Mouse (Mus musculus) mesoderm, embryonic 11.5 days (tissue): ENCODE measurements around the gene Pklr.
A peak's percentile ranks its signal among the peaks of the same experiment; 100 is the strongest.

Source experiments
- DNase-seq: peaks from one replicate; pipeline ENCODE4 v3.0.0-alpha.2; 2012; ENCODE audit warnings: low read depth, low spot score

Gene Pklr

DNA sequence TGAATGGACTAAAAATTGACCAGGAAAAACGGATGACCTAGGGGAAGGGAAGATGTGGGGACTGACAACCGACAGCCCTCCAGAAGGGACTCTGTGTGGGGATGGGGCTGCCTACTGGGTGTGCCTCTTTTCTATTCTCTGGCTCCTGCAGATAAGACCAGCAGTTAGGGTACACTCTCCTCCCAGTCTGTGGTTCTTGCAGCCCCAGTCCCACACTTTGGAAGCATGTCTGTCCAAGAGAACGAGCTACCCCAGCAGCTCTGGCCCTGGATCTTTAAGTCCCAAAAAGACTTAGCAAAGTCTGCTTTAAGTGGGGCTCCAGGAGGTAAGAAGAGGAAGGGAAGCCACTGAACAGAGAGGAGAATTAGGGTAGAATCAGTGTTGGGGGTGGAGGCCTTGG lies at the start of gene Pklr:
Gene Pklr, plus strand, starts transcription at position 185 of the 400 bp plus-strand sequence.
- DNase-seq, result no peak

DNA sequence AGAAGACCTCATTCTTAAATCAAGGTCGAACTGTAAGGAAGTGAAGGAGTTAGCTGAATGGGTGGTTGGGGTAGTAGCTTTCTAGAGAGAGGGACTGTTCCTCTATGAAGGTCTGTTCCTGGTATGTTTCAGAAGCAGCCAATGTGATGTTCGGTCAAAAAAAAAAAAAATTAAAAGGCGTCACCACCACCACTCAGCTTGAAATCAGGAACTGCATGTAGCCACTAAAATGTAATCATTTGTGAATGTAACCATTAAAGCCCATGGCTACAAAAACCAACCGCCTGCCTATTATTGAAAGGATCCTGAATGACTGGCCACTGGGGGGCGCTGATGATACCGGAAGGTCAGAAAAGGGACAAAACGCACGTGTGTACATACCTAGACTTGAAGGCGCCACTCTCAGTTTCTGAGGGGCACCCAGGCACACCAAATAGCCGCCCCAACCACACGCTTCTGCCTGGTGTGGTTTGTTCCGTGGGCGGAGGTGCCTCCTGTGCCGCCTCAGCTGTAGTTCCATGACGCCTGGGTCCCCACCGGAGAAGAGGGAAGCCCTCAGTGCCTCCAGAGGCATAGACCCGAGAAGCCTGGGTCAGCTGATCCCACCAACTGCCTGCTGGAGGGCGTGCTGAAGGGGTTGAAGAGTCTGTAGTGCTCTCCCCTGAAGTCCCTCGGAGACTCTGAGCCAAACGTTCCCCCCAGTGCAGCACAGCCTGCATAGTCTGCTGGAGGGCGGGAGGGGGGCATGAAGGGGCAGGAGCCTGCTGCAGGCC lies 48.4 kb upstream of the Pklr start:
- peak; percentile 82 for DNase-seq

DNA sequence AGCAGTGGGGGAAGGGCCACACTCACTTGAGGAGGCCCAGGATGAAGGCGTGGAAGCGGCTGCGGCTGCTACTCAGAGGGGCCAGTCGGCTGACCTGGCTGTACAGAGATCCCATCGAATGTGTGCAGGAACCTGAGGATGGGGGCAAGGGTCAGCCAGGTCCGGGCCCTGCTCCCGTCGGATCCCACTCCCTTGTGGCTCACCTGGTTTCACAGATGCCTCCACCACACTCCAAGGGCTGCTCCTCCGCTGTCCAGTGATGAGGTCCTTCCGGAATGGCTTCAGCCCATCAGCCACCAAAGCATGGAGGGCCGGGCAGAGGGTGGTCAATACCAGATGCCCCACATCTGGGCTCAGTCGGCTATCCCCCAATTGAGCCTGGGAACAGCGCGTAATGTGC lies 47.0 kb upstream of the Pklr start:
- DNase-seq, result no peak

DNA sequence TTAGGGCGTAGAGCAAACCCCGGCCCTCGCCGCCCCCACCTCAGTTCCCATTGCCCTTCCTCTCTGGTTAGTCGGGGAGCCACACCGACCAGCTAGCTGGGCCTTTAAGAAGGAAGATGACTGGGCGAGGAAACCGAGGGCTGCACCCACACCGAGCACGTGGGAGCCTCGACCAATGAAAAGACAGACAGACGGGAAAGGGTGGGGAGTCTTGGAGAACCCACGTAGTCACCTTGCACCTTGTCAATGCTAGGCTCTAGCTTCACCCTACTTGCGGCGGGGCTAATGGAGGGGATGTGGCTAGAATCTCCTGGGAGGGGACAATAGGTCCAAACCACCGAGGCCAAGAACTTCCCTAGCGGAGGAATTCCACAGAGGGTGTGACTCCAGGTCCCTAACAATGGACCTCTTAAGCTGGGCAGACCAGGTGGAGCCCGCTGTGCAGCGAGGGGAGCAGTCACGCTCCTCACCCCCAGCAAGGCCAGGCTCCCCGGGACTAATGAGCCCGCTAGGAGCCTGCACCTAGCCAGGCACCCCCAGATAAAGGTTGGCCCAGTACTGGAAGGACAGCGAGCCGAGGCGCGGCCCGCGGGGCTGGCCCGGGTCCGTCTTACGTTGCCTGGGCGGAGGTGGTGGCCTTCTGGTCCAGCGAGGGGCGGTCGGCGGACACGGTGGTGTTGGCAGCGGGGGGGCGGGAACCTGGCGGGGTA lies 45.9 kb upstream of the Pklr start:
- DNase-seq, result peak; percentile 83

DNA sequence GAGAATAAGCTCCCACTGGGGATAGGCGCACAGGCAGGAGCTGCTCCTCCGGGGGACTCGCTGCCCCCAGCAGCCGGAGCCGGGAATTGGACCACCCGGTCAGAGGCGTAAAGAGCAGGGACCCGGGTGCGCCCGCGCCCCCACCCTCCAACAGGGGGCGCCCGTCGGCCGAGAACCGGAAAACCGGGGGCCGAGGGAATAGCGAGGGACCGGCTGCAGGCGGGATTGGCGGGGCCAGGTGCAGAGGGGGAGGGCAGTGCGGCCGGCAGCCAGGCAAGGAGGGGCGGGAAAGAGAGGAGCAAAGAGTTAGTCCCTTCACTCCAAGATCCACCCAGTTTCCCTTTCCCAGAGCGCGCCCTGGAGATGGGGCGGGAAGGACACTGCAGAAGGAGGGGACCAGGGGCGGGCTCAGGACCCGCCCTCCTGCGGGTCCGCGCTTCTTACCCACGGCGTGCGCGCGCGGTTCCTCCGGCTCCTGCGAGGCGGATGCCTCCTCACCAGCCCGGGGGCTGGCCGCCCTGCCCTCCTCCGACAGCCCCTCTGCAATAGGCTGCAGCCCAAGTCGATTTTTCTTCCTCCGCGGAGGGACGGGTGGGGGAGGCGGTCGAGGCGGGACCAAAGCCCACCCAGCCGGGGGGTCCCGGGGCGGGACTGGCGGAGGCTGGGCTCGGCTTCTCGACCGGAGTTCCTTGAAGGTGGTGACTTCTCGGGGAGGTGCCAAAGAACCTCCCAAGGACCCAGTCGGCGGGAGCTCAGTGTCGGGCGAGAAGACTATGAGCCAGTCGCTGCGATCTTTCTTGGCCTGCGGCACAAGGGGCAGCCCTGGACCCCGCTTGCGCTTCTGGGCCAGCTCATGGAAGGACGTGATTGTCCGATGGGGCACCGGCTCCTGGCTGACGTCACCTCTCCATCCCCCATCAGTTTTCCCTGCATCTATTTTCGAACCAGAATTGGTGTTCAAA lies 45.0 kb upstream of the Pklr start:
- DNase-seq, result peak; percentile 84

DNA sequence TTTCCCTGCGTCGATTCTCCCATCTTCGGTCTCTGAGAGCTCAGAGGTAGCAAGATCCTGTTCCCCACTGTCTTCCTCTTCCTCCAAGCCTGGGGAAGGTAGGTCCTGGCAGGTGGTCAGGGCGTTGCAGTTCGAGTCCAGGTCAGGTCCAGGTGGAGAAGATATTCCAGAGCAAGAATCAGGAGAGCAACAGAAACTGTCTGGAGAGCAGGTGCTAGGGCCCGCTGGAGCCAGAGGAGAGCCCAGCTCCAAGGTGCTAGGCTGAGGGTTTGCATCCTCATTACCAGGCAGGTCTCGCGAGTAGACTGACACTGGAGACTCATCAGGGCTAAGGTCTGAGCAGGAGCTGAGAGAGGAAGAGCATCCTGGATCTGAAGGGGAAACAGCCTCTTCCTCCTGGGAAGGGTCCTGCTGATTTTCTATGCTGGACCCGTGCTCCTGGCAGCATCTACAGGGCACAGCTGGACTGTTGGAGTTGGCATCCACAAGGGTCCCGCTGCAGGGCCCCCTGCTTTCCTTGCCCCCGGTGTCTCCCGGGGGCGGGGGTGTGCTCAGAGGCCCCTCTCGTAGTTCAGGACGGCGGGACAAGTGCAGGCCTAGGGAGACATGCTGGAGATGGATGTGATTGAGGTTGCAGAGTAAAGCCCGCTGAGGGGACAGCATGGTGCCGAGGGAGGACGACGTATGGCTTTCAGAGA lies 44.0 kb upstream of the Pklr start:
- no peak for DNase-seq

DNA sequence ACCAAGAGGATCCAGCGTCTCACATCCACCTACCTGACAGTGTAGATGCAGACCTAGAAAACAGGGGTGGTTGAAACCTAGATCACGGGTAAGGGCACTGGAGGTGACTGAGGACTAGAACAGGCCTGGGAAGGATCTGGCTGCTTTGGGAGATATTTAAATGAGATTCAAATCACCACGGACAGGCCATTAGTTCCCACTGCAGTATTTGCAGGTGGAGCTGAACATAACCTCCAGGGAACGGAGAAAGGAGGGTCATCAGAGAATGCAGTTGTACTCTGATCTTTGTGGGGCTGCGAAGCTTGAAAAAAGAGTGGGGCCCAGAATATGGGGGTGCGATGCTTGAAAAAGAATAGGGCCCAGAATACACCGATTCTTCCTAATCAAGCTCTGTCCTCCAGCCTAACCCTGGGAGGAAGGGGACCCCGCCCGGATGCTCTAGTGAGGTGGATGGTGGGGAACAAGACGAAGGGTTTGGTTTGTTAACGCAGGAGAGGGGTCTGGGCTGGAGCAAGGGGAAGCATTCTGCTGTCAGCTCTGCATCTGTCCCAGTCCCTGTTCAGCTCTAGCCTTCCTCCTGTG lies 43.3 kb upstream of the Pklr start:
- DNase-seq, result no peak

DNA sequence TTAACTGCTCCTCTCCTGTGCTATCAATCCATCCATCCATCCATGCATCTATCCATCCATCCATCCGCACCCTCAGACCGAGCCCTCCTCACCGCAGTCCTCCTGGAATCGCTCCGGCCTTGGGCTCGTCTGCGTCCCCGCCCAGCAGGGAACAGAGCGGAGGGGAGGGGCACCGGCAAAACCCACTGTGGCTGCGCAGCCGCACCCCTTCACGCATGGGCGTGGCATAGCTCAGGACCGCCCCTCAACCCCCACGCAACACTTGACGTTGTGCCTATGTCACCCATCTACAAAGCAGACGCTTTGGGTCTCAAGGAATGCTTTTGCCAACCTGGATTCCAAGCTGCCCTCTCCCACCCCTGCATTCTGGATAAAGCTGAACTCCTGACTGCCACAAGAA lies 42.8 kb upstream of the Pklr start, which contains the start of gene Rusc1:
Gene Rusc1, minus strand, starts transcription at position 137 of the 400 bp plus-strand sequence.
- DNase-seq, result peak; percentile 86

DNA sequence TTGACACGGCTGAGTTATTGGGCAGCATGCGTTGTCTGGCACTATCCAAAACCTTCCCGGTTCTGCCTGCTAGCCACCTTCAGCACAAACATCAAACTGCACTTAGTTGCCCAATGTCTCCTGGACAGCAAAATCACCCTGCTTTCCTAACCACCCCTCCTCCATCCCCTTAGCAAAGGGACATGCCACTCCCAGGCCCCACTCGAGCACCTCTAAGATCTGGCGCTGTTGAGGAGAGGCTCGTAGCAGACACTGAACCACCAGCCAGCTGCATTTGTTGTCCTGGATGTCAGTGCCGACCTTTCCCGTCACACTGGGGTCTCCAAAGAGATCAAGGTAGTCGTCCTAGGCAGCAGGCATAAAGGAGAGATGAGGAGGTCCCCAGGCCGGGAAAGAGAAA lies 41.9 kb upstream of the Pklr start:
- DNase-seq, result no peak

DNA sequence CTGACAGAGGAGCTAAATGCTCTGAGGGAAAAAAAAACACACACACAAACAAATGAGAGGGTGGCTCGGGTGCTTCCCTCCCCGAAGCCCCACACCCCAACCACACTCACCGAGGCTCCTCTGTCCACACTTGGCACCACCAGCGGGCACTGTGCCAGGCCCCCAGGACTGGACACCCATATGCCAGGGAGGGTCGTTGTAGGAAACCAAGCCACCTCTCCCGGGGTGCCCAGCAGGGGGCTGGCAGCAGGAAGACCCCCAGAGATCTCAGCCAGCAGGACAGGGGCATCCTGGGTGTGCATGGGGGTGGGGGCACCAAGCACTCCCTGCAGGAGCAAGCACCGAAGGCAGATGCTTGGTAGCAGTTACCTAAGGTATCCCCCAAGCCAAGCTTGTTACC lies 35.1 kb upstream of the Pklr start, which contains the start of gene Gm43738:
Gene Gm43738, minus strand, starts transcription at position 289 of the 400 bp plus-strand sequence.
- DNase-seq, result no peak

DNA sequence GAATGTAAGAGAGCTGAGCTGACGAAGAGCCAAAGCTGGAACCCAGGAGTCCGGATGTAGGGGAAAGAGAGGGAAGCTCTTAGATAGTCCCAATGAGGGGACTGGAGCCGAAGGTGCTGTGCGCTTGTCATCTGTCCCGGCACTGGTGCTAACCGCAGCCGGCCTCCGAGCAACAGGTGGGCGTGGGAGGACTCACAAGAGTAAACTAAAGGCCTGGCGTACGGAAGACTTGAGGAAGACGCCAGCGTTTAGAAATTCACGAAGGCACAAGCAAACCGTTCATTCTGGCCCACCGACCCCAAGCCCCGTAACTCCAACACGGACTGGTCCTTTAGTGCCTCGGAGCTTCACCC lies 34.5 kb upstream of the Pklr start:
- DNase-seq, result no peak

DNA sequence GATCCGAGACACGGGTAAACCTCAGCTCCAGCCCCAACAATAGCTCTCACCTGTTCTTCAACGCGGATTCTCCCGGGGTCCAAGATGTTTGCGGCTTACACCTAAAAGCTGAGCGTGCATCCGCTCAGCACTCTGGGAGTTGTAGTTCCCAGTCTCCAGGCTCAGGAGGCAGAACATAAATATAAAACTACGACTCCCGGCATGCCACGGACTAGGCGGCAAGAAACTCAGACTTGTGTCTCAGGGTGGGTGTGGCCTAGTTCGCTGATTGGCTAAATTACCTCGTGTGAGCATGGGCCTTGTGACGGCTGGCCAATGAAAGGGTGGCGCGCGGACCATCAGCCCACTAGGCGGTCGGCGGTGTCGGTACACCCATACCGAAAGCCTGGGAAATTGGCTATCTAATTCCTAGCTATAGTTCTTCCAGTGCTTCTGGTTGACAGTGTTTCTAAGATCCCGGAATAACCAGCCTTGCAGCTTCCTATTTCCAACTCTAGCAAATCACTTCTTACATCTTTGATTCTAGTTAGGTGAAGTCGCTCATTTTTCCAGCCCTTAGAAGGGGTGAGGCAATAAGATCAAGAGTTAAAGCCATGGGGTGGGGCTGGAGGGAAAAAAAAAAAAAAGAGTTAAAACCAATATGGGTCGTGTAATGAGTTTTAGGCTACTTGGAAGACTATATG lies 34.0 kb upstream of the Pklr start, which contains the start of gene Fdps:
Gene Fdps, minus strand, starts transcription at position 148 of the 683 bp plus-strand sequence.
- peak; percentile 99 for DNase-seq

DNA sequence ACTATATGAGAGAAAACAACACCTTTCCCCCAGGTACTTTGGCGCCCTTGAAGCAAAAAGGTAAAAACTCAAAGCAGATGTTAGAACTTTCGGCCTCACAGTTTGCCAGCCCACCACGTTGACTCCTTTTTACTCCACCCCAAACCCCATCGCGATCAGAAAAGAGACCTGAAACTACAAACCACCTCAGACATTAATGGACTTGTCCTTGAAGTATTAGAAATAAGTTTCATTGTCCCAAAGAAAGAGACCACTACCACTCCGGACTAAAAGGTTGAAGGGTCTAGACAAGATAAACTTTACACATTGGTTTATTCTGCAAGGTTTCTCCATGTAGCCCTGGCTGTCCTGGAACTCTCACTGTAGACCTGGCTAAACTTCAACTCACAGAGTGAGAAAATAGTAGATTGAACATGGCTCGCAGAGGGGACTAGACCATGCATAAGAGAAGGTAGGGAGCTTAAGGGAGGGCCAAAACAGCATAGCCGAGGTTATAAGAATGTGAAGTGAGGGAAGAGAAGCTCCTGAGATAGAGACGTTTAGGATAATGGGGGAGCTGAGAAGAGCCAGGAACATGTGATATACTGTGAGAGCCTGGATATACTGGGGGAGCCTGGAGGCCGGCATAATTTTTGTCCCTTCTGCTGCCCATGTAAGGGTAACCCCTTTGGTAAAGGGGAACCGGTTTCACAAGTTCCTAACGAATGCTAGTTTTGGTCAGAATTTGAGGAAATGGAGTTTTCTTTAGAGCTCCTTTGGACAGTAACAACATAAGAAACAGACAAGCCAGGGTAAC lies 33.2 kb upstream of the Pklr start:
- no peak for DNase-seq

DNA sequence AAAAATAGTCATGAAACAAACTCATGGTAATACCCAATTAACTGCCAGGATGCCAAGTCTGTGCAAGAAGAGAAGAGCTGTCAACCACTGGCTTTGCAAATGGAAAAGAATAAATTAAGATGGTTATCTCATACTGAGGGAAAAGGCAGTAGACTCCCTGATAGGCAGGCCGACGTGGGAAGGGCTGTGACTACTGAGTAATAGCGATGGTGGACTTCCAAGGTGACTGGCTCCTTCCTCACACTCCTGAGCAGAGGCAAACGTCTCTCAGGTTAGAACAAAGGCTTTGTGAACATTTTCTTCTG lies 32.7 kb upstream of the Pklr start:
- no peak for DNase-seq

DNA sequence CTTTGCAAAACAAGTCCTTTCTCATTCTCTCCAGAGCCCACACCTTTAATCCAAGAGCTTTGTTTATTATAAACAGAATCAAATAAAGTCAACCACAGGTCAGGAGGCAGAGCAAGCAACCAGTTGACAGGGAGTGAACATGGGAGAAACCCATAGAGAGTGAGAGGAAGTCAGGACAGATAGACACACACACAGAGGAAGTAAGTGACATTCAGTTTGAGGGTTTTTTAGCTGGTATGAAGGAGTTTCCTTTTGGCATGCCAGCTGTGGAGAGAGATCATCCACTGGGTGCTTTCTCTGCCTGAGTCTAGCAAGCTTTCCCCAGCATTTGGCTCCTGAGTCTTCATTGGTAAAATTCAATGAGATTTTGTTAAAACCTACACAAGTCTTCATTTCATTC lies 29.1 kb upstream of the Pklr start:
- no peak for DNase-seq

DNA sequence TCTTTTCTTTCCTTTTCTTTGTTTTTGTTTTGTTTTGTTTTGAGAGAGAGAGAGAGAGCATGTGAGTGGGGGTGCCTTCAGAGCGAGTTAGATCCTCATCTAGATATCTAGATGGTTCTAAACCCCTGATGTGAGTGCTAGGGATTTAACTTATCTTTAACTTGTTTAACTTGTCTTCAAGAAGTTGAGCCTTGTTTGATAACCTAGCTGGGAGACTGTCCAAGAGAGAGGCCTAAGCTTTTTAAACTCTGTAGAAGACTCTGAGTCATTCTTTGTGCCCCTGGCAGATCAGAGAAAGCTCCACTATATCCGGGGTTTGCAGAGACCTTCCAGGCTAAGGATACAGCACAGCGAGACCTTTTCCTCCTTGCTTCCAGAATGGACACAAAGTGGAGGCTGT lies 28.4 kb upstream of the Pklr start:
- no peak for DNase-seq

DNA sequence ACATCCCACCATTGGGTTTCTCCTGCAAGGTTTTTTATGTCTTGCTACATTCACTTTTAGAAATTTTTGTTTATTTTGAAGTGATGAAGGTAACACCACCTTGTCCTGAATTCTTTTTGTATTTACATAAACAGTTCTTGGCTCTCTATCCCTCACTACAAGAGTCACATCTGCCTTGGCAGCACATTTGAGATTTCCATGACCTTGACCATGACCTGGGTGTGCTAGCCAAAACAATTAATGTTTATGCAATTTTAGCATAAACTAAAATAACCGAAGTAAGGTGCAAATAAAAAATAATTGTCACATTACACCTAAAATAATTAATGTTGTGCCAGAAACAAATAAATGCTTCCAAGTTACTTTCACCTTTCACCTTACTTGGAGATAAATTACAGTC lies 27.8 kb upstream of the Pklr start:
- no peak for DNase-seq

DNA sequence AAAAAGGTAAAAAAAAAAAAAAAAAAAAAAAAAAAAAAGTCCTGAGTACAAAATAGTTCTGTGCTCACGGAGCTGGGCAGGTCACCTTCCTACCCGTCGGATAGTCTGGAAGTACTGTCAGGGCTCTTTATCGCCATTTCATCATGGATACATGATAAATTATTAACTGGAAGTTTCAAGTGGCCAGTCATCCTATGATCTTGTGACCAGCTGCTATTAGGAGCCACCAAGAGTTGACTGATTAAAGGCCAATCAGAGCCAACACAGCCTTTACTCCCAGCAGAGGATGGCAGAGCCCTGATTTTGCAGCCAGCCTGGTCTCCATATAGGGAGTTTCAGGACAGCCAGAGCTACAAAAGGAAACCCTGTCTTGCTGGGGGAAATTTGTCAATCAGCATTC lies 22.9 kb upstream of the Pklr start:
- DNase-seq, result no peak

DNA sequence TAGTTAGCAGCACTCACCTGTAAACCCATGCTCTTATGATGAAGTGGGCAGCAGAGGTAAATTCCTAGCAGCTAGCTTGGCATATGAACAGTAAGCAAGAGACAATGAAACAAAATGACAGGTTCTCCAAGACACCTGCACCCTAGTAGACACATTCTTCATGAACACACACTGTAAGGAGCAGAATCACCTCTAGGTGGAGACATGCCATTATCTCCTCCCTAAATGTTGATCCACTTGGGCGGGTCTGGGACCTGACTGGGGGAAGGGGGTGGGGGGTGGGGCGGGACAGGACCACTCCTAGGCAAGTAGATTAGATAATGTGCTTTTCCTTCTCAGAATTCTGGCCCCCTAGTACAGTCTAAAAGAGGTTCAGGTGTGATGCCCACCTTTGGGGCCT lies 20.4 kb upstream of the Pklr start:
- DNase-seq, result peak; percentile 30

DNA sequence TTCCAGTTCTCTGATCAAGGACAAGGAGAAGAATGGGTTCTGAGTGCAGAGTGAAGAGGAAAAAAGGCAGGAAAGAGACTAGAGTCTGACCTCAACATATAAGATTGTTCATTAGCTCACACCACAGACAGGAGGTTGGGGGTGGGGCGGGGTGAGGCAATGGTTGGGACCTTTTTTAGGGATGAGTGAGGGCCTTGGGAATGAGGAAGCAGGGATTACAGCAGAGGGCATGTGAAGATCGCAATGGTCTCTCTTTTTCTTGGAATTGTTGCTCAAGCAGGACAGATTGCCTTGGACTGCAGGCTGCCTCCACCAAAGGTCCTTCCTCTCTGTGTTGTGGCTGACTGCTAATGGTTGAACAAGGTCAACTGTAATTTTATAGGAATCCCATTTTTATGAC lies 12.6 kb upstream of the Pklr start:
- DNase-seq, result no peak
